Mouse (Mus musculus): ENCODE results near the gene Dkkl1. TPM values are rescaled to one million over a fixed set of nuclear protein-coding genes. Genes with fewer than 3 reads are reported as not detected.

Dkkl1 gene
- total RNA-seq, 1 experiment from 2014 or later, result 17.4 TPM

Other genes with a start within 250 kb of the Dkkl1 start
- 0.23 and 1.2 TPM in 2 replicates for gene Cpt1c, start 237.3 kb downstream of the Dkkl1 start, total RNA-seq (2017)
- 143 and 170 TPM in 2 replicates for gene Prmt1, start 225.6 kb downstream of the Dkkl1 start, total RNA-seq (2017)
- gene Irf3, start 214.5 kb downstream of the Dkkl1 start, total RNA-seq (2017), result 92.9 and 129 TPM in 2 replicates
- gene Bcl2l12, start 213.4 kb downstream of the Dkkl1 start, total RNA-seq (2017), result 29.5 and 33.8 TPM in 2 replicates
- 9.6 and 17.0 TPM in 2 replicates for gene Scaf1, start 195.8 kb downstream of the Dkkl1 start, total RNA-seq (2017)
- gene Rras, start 194.2 kb downstream of the Dkkl1 start, total RNA-seq (2017), result 1.1 TPM in 1 of 2 replicates, not detected in the other
- gene Prr12, start 159.3 kb downstream of the Dkkl1 start, total RNA-seq (2017), result 2.2 and 7.5 TPM in 2 replicates
- gene Nosip, start 149.7 kb downstream of the Dkkl1 start, total RNA-seq (2017), result 66.0 and 71.2 TPM in 2 replicates
- 3.4 and 3.8 TPM in 2 replicates for gene Prrg2, start 149.5 kb downstream of the Dkkl1 start, total RNA-seq (2017)
- 23.2 and 37.1 TPM in 2 replicates for gene Rcn3, start 119.9 kb downstream of the Dkkl1 start, total RNA-seq (2017)
- 4.0 and 4.7 TPM in 2 replicates for gene Fcgrt, start 108.3 kb downstream of the Dkkl1 start, total RNA-seq (2017)
- 1,473 and 1,910 TPM in 2 replicates for gene Rps11, start 87.7 kb downstream of the Dkkl1 start, total RNA-seq (2017)
- 3,242 and 3,932 TPM in 2 replicates for gene Rpl13a, start 83.4 kb downstream of the Dkkl1 start, total RNA-seq (2017)
- gene Gm45713, start 75.9 kb downstream of the Dkkl1 start, total RNA-seq (2017), result not detected in 2 replicates
- 5.8 and 13.0 TPM in 2 replicates for gene Flt3l, start 75.7 kb downstream of the Dkkl1 start, total RNA-seq (2017)
- gene Pih1d1, start 57.8 kb downstream of the Dkkl1 start, total RNA-seq (2017), result 35.2 and 59.8 TPM in 2 replicates
- 32.2 and 37.9 TPM in 2 replicates for gene Aldh16a1, start 57.6 kb downstream of the Dkkl1 start, total RNA-seq (2017)
- gene Slc17a7, start 48.2 kb downstream of the Dkkl1 start, total RNA-seq (2017), result not detected in 2 replicates
- not detected in 2 replicates for gene Gfy, start 32.6 kb downstream of the Dkkl1 start, total RNA-seq (2017)
- gene Pth2, start 31.2 kb downstream of the Dkkl1 start, total RNA-seq (2017), result not detected in 2 replicates
- 0.18 and 2.0 TPM in 2 replicates for gene Ccdc155, start 7.3 kb downstream of the Dkkl1 start, total RNA-seq (2017)
- 0.55 and 0.87 TPM in 2 replicates for gene Tead2, start 3.6 kb upstream of the Dkkl1 start, total RNA-seq (2017)
- gene Cd37, start 27.0 kb upstream of the Dkkl1 start, total RNA-seq (2017), result 28.9 and 41.4 TPM in 2 replicates
- gene Slc6a16, start 28.9 kb upstream of the Dkkl1 start, total RNA-seq (2017), result not detected in 2 replicates
- gene Slc6a21, start 65.4 kb upstream of the Dkkl1 start, total RNA-seq (2017), result not detected in 2 replicates
- gene Trpm4, start 121.6 kb upstream of the Dkkl1 start, total RNA-seq (2017), result 3.1 and 3.4 TPM in 2 replicates
- 0.41 TPM in 1 of 2 replicates, not detected in the other for gene Hrc, start 123.1 kb upstream of the Dkkl1 start, total RNA-seq (2017)
- gene Ppfia3, start 154.9 kb upstream of the Dkkl1 start, total RNA-seq (2017), result not detected in 2 replicates
- gene Lin7b, start 158.4 kb upstream of the Dkkl1 start, total RNA-seq (2017), result 1.9 TPM in 1 of 2 replicates, not detected in the other
- gene Snrnp70, start 183.6 kb upstream of the Dkkl1 start, total RNA-seq (2017), result 451 and 564 TPM in 2 replicates
- gene Kcna7, start 193.5 kb upstream of the Dkkl1 start, total RNA-seq (2017), result not detected in 2 replicates
- gene Ntf5, start 201.5 kb upstream of the Dkkl1 start, total RNA-seq (2017), result not detected in 2 replicates
- gene Lhb, start 208.7 kb upstream of the Dkkl1 start, total RNA-seq (2017), result not detected in 2 replicates
- 6.2 and 7.5 TPM in 2 replicates for gene Gys1, start 222.7 kb upstream of the Dkkl1 start, total RNA-seq (2017)
- 149 and 177 TPM in 2 replicates for gene Ruvbl2, start 225.9 kb upstream of the Dkkl1 start, total RNA-seq (2017)
- gene Ftl1, start 247.7 kb upstream of the Dkkl1 start, total RNA-seq (2017), result 650 and 699 TPM in 2 replicates

Data from common myeloid progenitor, adult 5-6 weeks (primary cell).